Mouse (Mus musculus) frontal cortex, adult 2 months (tissue): Measurements from ENCODE around the gene Hnrnpu. TPM values are rescaled to one million over a fixed set of nuclear protein-coding genes. Genes with fewer than 3 reads are reported as not detected.
"Not testable (repeated sequence)": the region's sequence is repeated elsewhere in the genome, so short reads cannot be mapped to it uniquely, and the experiment has no call there.

Source experiments
- DNase-seq, 2 experiments: peaks; one replicate each; pipeline ENCODE4 v3.0.0; 2022; ENCODE audit warnings: low spot score in 1 of 2; ENCODE audit errors: extremely low spot score in 1 of 2
- polyA plus RNA-seq: library from polyadenylated mRNA; depleted of rRNA; stranded (reverse); fragments of >200 nt; gene quantifications from 2 replicates; pipeline ENCODE4 v1.2.3, GENCODE M21; 2012; rRNA removed

The Hnrnpu gene
- polyA plus RNA-seq = 371 and 407 TPM in 2 replicates

DNA sequence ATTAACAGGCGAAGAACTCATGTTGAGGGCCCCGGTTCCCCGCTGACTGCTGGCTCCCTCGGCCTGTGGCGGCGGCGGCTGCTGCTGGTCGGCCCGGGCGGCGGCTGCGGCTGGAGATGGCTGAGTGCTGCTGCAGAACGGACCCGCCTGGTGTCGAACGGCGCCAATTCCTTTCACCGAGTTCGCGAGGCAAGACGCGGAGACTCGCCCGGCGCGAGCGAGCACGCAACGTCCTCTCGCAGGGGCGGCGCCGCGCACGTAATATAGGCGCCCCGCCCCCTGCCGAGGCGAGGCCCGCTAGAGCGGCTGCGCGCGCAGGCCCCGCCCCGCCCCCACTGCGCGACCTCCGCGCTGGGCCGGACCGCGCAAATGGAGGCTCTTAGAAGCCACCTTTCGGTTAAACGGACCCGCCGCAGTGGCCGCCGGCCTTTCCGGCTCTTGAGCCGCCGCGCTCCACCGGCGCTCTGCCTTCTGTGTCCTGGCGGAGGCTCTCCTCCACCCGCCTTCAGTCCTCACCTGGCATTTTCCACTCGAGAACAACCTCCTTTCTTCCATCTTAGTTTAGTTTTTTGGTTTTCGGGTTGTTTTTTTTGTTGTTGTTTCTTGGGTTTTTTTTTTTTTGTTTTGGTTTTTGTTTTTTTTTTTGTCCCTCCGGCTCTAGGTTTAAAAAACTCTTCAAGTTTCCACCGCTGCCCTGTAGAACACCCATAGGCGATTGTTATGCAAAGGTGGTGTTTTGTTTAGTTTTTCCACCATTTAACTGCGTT, at the start of gene Hnrnpu:
Hnrnpu (minus strand) TSS at position 247 of the 767 bp plus-strand sequence.
- DNase-seq = peak; percentile 86 to 97

DNA sequence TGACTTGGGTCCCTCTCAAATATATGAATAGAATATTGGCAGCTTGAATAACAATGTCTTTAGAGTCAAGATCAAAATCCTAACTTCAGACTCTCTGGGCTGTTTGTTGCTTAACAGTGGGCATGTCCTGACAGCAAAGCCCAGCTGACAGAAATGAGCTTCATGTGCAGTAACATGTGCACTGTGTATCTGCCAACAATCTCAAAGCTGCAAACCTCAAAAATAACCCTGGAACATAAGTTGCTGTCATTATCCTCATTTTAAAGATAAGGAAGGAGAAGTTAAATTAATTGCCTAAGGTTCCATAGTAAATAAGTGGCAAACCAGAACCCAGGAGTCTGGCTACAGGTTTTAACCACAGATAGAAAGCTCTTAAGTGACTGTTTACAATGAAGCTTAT, 44.6 kb upstream of the Hnrnpu start:
- DNase-seq = no peak

DNA sequence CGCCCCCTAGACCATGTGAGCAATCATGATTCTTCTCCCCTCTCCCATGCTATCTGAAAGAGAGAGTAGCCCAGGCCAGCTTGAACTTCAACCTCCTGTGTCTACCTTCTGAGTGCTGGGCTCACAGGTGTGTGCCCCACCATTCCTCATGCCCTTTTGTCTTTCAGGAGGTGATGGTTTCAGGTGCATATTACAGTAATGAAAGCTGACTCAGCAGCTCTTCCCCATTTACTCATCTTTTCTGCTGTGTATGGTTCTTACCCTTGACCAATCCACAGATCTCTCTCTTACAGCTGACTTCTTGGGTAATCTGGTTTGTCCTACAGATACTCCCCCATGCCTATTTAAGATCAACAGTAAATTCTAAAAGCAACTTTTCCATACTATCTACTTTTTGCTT, 41.6 kb upstream of the Hnrnpu start:
- DNase-seq = no peak

DNA sequence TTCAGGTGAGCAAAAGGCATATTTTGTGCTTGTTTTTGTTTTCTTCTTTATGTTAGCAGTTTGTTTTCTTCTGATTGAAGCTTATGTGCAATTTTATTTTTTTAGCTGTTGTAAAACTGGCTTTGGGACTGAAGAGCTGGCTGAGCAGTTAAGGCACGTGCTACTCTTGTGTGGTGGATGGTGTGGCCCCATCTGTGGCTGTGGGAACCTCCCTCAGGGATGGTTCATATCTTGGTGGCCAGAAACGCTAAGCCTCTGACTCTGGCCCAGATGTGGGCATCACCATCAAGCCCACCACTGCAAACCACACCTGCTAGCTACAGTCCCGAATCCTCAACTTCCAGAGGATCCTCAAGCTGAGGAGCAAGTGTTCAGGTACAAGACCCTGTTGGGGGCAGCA, 40.5 kb upstream of the Hnrnpu start:
- no peak for DNase-seq

DNA sequence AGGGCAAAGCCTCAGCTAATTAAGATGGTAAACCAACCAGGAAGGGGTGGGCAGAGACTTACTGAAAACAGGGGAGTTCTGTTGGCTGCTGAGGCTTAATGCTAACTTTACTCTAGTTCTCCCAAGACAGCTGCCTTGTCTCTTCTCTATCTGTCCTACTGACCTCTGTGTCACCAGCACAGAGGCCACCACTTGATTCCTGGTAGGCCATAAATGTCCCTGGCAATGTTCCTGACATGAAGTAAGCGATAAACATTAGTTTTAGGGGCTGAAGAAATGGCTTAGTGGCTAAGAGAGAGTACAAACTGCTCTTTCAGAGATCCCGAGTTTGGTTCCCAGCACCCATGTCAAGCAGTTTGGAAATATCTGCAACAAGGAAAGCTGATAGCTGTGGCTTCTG, 39.3 kb upstream of the Hnrnpu start:
- no peak for DNase-seq

DNA sequence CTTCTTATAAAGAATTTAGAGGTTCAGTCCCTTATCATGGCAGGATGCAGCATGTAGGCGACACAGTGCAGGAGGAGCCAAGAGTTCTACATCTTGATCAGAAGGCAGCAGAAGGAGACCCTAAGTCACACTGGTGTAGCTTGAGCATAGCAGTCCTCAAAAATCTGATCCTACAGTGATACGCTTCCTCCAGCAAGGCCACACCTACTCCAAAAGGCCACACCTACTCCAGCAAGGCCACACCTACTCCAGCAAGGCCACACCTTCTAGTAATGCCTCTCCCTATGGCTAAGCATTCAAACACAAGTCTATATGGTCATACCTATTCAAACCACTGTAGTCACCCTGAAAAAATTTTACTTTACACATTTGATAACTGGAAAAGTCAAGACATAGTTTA, 38.5 kb upstream of the Hnrnpu start:
- DNase-seq = no peak

DNA sequence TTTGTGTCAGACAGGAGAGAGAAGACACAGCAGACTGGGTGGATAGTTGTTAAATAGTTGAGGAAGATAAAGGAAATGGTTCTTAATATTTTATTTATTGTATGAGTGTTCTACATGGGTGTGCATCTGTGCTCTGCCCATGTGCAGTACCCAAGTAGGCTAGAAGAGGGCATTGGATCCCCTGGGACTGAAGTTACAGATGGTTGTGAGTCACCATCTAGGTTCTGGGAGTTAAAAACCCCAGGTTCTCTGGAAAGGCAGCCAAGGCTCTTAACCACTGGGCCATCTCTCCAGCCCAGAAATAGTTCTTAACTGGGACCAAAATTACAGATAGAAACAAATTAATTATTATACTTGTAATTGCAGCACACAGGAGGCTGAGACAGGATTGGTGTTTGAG, 37.8 kb upstream of the Hnrnpu start:
- no peak for DNase-seq

DNA sequence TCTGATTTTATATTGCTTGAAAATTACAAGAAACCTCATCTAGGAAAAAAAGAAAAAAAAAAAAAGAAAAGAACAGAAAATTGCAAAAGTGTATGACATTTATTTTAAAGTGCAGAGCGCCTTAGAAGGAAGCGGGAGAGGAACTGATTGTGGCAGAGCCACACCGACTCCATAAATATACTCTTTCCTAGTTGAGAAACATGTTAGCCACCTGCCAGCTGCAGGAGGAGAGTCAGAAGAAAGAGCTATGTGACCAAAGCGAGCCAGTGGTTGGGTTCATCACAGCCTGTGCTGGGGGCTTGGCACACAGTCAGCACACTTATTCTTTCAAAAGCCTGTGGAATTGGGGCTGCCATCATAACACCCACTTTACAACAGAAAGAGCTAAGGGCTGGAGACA, 35.1 kb upstream of the Hnrnpu start:
- no peak for DNase-seq

DNA sequence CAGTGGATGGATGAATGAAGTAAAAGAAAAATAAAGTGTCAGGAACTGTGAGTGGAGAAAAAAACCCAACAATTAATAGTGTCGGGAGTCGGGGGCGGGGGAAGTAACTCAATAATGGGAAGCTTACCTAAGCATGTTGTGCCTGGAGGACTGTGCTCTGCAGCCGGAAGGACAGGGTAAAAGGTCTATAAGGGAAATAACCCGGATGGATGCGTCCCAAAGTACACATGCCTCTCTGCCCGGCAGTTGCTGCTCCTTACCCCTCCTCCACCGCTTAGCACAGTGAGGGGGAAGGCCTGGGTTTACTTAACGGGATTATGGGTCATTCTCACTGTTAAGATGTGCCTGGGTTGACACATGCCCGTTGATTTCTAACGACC, 31.7 kb upstream of the Hnrnpu start:
- DNase-seq = peak in 1 of 2 experiments; percentile 37

DNA sequence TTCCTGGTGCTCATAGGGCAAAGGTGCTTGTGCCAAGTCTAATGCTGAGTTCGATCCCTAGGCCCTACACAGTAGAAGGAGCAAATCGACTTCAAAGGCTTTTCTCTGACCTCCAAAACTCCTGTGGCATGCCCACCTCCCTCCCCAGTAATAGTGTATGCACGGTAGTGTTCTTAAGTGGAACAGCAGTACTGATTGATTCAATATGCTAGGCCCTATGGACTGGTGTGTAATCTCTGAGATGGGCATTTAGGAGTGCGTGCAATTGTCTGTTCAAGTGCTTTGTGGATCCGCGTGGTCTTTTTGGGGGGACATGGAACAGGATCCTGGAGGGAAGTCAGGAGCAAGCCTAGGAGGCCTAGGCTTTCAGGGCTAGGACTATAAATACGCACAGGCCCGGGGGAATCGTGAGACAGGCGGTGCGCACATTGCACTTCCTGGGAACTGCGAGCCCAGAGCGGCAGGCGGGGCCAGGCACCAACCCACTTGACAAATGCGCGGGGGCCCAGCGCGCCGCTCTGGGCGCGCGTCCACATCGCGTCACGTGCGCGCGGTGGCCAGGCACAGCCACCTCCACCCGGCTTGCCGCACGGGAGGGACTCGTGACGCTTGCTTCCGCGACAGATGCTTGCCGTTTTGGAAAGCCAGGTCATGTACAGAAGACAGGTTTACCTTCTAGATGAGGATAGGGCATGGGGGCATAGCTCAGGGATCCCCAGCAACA, 31.1 kb upstream of the Hnrnpu start:
- peak; percentile 92 to 96 for DNase-seq

DNA sequence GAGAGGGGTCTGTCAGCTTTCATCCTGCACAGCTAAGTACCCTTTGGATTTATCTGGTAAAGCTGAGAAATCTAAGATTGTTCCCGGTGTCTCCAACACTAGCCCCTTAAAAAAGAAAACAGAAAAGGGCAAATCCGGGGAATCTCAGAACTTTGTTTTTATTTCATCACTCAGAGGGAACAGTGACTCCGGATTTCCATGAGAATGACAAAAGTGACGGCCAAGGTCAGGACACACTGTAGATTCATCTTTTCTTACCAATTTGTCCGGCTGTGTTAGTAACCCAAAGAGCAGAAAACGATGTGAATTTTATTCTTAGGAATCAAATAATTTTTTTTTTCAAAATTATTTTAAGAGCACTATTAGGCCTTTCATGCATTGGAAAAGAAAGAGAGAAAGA, 30.5 kb upstream of the Hnrnpu start:
- no peak for DNase-seq

DNA sequence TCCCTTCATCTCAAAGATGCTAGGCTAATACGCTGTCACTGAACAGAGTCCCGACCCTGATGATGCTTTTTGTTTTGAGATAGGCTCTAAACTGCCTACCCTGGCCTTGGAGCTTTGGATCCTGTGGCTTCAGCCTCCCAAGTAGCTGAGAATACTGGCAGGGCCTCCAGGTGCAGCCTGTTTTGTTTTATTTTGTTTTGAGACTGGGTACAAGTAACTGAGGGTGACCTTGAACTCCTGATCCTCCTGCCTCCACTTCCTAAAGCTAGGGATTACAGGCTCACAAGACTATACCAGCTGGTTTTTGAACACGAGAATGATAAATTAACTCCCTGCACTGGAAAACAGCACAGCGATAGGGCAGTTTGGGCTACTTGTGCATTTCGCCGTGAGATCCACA, 27.6 kb upstream of the Hnrnpu start:
- DNase-seq = no peak

DNA sequence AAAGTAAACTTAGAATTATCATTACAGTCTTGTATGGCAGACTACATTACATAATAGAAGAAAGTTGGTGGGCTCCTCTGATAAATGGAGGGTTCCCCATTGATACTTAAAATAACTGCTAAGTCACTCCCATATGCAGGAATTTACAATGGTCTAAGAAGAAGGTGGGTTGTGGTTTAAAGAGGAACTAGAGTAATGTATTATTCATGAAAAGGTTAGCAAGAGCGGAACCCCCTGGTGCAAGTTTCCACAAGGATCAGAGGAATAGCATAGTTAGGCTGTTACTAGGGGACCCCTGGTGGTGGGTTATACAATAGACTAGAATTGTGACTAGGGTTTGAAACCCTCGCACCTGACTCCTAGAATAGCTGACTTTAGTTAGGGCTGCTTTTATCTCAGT, 23.1 kb upstream of the Hnrnpu start:
- DNase-seq = no peak

DNA sequence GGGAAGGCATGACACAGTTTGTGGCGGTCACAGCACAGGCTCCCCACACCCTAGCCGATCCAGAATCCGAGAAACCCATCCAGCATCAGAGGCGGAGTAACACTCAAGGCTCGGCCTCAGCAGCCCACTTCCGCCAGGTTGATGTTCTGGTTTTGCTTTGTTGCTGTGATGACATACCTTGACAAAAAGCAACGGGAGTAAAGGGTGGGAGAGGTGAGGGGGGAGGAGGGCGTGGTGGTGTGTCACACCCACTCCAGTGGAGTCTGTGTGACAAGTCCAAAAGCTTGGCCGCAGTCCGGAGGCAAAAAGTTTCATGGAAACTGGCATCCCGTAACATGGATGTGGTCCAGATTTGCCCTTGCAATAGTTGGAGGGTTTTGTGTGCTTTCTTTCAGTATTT, 22.7 kb upstream of the Hnrnpu start:
- DNase-seq = no peak

DNA sequence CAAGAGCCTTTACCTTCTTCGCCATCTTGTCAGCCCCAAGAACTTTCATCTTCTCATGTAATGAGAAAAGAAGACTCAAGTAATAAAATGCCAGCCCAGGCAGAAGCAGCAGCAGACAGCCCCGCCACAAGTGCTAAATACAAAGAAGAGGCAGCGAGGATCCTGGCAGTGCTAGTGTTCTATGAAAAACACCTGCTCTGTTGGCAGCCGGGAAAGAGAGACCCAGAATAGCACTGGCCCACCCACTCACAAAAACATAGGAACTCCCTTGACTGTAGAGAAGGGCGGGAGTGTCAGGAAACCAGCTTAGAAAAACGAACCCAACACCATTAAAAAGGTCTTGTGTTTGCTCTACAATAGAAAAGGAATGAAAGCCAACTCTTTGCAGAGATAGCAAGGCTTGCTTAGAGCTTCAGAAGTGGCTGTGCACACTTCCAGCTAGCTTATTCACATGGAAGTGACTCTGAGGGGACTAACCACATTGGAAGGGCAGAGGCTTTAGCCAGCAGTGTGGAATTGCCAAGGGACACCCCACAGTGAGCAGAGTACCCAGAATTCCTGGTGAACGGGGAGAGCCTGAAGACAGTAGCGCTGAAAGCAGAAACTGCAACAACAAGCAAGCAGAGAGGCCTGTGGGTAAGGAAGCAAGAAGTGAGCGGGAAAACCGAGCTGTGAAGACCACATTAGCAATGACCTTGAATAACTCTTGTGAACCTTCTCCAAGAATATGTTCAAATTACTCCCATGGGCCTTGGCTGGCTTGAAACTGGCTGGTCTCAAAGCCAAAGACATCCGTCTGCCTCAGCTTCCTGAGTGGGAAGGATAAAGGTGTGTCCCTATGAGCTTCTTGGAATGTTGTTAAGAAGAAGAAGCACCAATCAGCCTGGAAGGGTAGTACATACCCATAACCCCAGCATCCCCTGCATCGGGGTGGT, 20.4 kb upstream of the Hnrnpu start:
- peak; percentile 86 to 87 for DNase-seq

DNA sequence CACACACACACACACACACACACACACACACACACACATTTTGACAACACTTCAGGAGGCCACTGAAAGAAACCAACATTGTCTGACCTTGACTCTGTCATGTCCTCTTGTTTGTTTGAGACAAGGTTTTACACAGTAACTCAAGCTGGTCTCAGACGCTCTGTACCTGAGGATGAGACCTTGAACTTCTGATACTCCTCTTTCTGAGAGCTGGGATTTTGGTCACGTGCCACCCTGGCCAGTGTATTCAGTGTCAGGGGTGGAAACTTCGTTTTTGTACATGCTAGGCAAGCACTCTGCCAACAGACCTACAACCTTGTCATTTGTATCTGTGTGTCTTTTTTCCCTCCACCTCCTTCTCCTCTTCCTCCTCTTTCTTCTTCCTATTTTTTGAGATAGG, 17.0 kb upstream of the Hnrnpu start:
- DNase-seq = no peak

DNA sequence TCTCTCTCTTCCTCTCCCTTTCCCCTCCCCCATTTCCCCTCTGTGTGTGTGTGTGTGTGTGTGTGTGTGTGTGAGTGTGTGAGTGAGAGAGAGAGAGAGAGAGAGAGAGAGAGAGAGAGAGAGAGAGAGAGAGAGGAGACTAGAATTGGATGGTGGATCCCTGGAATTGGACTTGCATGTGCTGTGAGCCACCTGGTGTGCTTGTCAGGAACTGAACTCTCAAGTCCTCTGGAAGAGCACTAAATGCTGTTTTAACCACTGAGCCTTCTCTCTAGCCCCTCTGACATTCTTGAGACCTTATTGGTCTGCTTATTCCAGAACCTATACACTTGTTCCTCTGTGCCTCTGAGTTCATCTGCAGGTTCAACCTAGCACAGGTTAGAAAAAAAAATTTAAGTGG, 14.0 kb upstream of the Hnrnpu start:
- DNase-seq = no peak

DNA sequence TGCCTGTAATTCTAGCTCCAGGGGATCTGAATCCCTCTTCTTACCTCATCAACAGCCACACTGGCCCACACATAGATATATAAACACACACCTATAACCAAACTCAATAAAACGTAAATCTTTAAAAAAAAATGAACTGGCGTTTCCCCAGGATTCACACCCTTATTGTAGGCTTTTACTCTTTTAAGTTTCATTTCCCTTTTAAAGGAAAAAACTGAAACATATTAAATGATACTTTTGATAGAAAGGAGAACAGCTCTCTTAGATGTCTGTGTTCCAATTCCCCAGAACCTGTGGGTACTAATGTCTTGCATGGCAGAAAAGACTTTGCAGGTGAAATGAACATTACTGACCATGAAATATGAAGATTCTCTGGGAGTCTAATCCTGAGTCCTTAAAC, 13.2 kb upstream of the Hnrnpu start:
- no peak for DNase-seq

DNA sequence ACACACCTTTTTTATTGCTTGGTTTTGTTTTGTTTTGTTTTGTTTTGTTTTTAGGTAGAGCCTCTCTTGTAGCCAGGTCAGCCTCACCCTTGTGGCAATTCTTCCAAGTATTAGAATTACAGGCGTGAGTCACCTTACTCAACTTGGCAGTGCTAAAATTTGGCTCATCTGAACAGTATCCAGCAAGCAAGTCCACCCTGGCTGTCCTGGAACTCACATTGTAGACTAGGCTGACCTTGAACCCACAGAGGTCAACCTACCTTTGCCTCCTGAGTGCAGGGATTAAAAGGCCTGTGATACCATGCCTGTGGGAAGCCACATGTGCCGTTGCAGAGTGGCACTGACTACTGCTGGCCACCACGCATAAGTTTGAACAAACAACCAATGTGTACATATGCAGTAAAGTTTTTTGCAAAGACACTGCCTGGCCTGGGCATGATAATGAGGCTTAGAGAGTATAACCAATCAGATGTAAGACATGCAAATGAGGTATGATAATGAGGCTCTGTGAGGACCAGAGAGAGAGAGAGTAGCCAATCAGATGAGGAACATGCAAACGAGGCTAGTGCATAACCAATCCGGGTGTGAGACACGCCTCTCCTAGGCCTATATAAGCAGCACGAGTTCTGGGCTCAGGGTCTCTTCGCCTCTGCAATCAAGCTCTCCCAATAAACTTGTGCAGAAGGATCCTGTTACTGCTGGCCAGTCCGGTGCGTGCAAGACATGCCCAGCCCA, 6.6 kb upstream of the Hnrnpu start:
- not testable (repeated sequence) for DNase-seq

DNA sequence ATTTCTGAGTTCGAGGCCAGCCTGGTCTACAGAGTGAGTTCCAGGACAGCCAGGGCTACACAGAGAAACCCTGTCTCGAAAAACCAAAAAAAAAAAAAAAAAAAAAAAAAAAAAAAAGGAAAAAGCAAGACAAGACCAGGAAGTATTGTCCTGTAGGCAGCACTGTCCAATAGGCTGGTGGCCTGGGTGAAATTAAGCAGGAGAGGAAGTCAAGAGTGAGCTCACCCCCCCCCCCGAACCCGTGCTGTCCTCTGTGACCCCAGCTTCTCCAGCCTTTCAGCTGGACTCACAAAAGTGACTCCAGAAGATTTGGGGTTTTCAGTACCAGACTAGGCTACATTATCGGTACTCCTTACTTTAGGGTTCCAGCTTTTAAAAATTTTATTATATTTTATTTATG, 5.0 kb upstream of the Hnrnpu start:
- no peak for DNase-seq

DNA sequence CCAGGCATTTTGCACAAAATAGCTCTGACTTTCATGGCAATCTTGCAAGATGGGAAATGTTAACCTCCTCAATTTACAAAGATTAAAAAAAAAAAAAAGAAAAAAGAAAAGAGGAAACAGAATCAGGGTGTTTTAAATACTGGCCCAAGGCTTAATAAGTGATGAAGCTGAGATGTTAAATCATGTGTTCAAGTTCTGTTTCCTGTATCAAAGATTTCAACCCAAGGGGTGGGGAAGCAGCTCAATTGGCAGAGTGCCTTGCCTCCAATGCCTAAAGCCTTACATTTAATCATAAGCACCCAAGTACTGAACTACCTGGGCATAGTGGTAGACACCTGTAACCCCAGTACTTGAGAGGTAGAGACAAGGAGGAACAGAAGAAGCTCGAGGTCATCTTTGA, 4.5 kb upstream of the Hnrnpu start:
- no peak for DNase-seq
